Mouse (Mus musculus) intestine, embryonic 14.5 days (tissue): ENCODE measurements around the gene Wfikkn2. TPM values are rescaled to one million over a fixed set of nuclear protein-coding genes. Genes with fewer than 3 reads are reported as not detected.

Experiments used
- ATAC-seq: fragments of 200-750 bp; cut with Nextera tagmentation; replicated peaks from 2 replicates; pipeline ENCODE4 v1.8.0; 2017; ENCODE audit warnings: low read depth, moderate number of reproducible peaks, moderate TSS enrichment, moderate library complexity; ENCODE audit not compliant: low FRiP score, low TSS enrichment
- DNase-seq: peaks from one replicate; pipeline ENCODE4 v3.0.0-alpha.2; 2018; ENCODE audit warnings: low spot score
- H3K27ac ChIP-seq: fragments of 300-500 bp; sonication (generic); 2 replicates; pipeline ENCODE4 v1.5.1; 2014; ENCODE audit warnings: low read depth, mild to moderate bottlenecking, control low read depth
- H3K27me3 ChIP-seq: fragments of 300-500 bp; sonication (generic); replicated peaks from 2 replicates; pipeline ENCODE4 v1.6.1; 2014; ENCODE audit warnings: low read length, control low read depth; ENCODE audit not compliant: control insufficient read depth, insufficient read depth
- H3K36me3 ChIP-seq: fragments of 300-500 bp; sonication (generic); 2 replicates; pipeline ENCODE4 v1.6.1; 2014; ENCODE audit warnings: low read length, control low read depth; ENCODE audit not compliant: control insufficient read depth, insufficient read depth
- H3K4me1 ChIP-seq: fragments of 300-500 bp; sonication (generic); replicated peaks from 2 replicates; pipeline ENCODE4 v1.6.1; 2014; ENCODE audit warnings: low read length, control low read depth, mixed read lengths; ENCODE audit not compliant: control insufficient read depth, insufficient read depth
- H3K4me2 ChIP-seq: fragments of 300-500 bp; sonication (generic); 2 replicates; pipeline ENCODE4 v1.6.1; 2014; ENCODE audit warnings: low read length
- H3K4me3 ChIP-seq: fragments of 300-500 bp; sonication (generic); 2 replicates; pipeline ENCODE4 v1.5.1; 2014; ENCODE audit warnings: low read depth, low read length, control low read depth, mixed read lengths
- H3K9ac ChIP-seq: fragments of 300-500 bp; sonication (generic); 2 replicates; pipeline ENCODE4 v1.6.1; 2014; ENCODE audit warnings: mild to moderate bottlenecking, low read length
- H3K9me3 ChIP-seq: fragments of 300-500 bp; sonication (generic); 2 replicates; pipeline ENCODE4 v1.6.1; 2016; ENCODE audit warnings: low read length, control low read depth; ENCODE audit not compliant: control insufficient read depth
- WGBS: fragments of 180-500 bp; shearing (Covaris S2); extraction: QIAGEN DNeasy Blood & Tissue Kit; methylation state at CpG from one replicate; pipeline ENCODE4 v1.1.7; 2014; 5-methylcytosine and 5-hydroxymethylcytosine counted together
- polyA plus RNA-seq: library from polyadenylated mRNA; unstranded; fragments of >200 nt; fragmentation: Nextera tagmentation; extraction: Ambion mirVana; gene quantifications from 2 replicates; pipeline ENCODE4 v1.2.1, GENCODE M21; 2014

Gene Wfikkn2
- polyA plus RNA-seq, 1 experiment from 2014 or later = 1.7 TPM

- no peaks in the 10 kb centered on the region for H3K27me3 ChIP-seq
- H3K27ac ChIP-seq = no peak overlapping the region
- H3K9ac ChIP-seq = no peak overlapping the region
- no peaks in the 10 kb centered on the region for H3K4me1 ChIP-seq
- no peak overlapping the region for H3K4me2 ChIP-seq
- no peaks in the 10 kb centered on the region for H3K36me3 ChIP-seq
- ATAC-seq = no peak
- 90% methylated on average over 7 of the region's 7 CpGs for WGBS
- DNase-seq = no peak
- no peak overlapping the region for H3K4me3 ChIP-seq
- H3K9me3 ChIP-seq = no peaks in the 10 kb centered on the region
Observed at GRCm38 (mm10) chr11:94198405-94199146, 47.2 kb downstream of the Wfikkn2 start.

GRCm38 (mm10) chr11:94196311-94196710, 49.5 kb downstream of the Wfikkn2 start:
- H3K27me3 ChIP-seq = no peaks in the 10 kb centered on the region
- no peak for ATAC-seq
- no peaks in the 10 kb centered on the region for H3K36me3 ChIP-seq
- 68% methylated on average over 3 of the region's 3 CpGs for WGBS
- no peak overlapping the region for H3K27ac ChIP-seq
- no peaks in the 10 kb centered on the region for H3K4me1 ChIP-seq
- H3K9ac ChIP-seq = no peak overlapping the region
- no peaks in the 10 kb centered on the region for H3K9me3 ChIP-seq
- no peak overlapping the region for H3K4me3 ChIP-seq
- H3K4me2 ChIP-seq = no peak overlapping the region
- DNase-seq = no peak

GRCm38 (mm10) chr11:94193109-94193508, 52.7 kb downstream of the Wfikkn2 start:
- Histone ChIP-seq H3K27ac (no peak overlapping the region), H3K9ac (no peak overlapping the region), H3K36me3 (no peaks in the 10 kb centered on the region), H3K4me3 (no peak overlapping the region), H3K9me3 (no peaks in the 10 kb centered on the region), H3K4me2 (no peak overlapping the region), H3K4me1 (0 out of 2 replicates have a peak, but pooled peaks cover 4% of the 10 kb centered on the region), H3K27me3 (no peaks in the 10 kb centered on the region)
- DNase-seq = no peak
- WGBS = 78% methylated on average over 2 of the region's 2 CpGs
- no peak for ATAC-seq

- Histone ChIP-seq H3K9ac (no peak overlapping the region), H3K4me3 (no peak overlapping the region), H3K27ac (no peak overlapping the region), H3K4me1 (0 out of 2 replicates have a peak, but pooled peaks cover 4% of the 10 kb centered on the region), H3K27me3 (no peaks in the 10 kb centered on the region), H3K36me3 (no peaks in the 10 kb centered on the region), H3K4me2 (no peak overlapping the region), H3K9me3 (no peaks in the 10 kb centered on the region)
- 81% methylated on average over 5 of the region's 5 CpGs for WGBS
- ATAC-seq = no peak
- DNase-seq = no peak
Observed at GRCm38 (mm10) chr11:94190665-94191064, 55.1 kb downstream of the Wfikkn2 start.

GRCm38 (mm10) chr11:94189579-94189978, 56.2 kb downstream of the Wfikkn2 start:
- H3K4me2 ChIP-seq = no peak overlapping the region
- ATAC-seq (peak; percentile 47; the same call in 1 of the 2 replicates), DNase-seq (no peak)
- no peaks in the 10 kb centered on the region for H3K27me3 ChIP-seq
- H3K36me3 ChIP-seq = no peaks in the 10 kb centered on the region
- 47% methylated on average over 10 of the region's 10 CpGs for WGBS
- no peak overlapping the region for H3K4me3 ChIP-seq
- 0 out of 2 replicates have a peak, but pooled peaks cover 4% of the 10 kb centered on the region for H3K4me1 ChIP-seq
- no peak overlapping the region for H3K27ac ChIP-seq
- H3K9me3 ChIP-seq = no peaks in the 10 kb centered on the region
- no peak overlapping the region for H3K9ac ChIP-seq

Other genes starting within 250 kb of the Wfikkn2 start
- 50.0 and 50.9 TPM in 2 replicates for gene Spag9, start 249.9 kb downstream of the Wfikkn2 start, polyA plus RNA-seq
- gene Tob1, start 34.6 kb downstream of the Wfikkn2 start, polyA plus RNA-seq = 16.7 and 24.1 TPM in 2 replicates
- 1.1 and 1.6 TPM in 2 replicates for gene Gm21885, start 35.9 kb upstream of the Wfikkn2 start, polyA plus RNA-seq
- 89.6 and 96.3 TPM in 2 replicates for gene Luc7l3, start 76.0 kb upstream of the Wfikkn2 start, polyA plus RNA-seq
- gene Ankrd40, start 82.0 kb upstream of the Wfikkn2 start, polyA plus RNA-seq = 19.9 and 20.4 TPM in 2 replicates
- 1.5 and 2.1 TPM in 2 replicates for gene Abcc3, start 147.0 kb upstream of the Wfikkn2 start, polyA plus RNA-seq
- 11.1 and 11.5 TPM in 2 replicates for gene Cacna1g, start 228.2 kb upstream of the Wfikkn2 start, polyA plus RNA-seq
- gene Spata20, start 240.2 kb upstream of the Wfikkn2 start, polyA plus RNA-seq = 0.08 and 0.24 TPM in 2 replicates